Mouse (Mus musculus) ovary, adult 18-20 months (tissue): ENCODE measurements around the gene Tnpo2.
A peak's percentile ranks its signal among the peaks of the same experiment; 100 is the strongest.
"Not testable (repeated sequence)": the region's sequence is repeated elsewhere in the genome, so short reads cannot be mapped to it uniquely, and the experiment has no call there.

Experiments
- DNase-seq: peaks from one replicate; pipeline ENCODE4 v3.0.0; 2022; ENCODE audit warnings: low spot score, mixed read lengths

Tnpo2 gene

GRCm38 (mm10) chr8:85073041-85073612 is 36.4 kb downstream of the Tnpo2 start:
- DNase-seq = no peak

- no peak for DNase-seq
Observed at GRCm38 (mm10) chr8:85074167-85074566, 37.5 kb downstream of the Tnpo2 start.

- DNase-seq = no peak
Observed at GRCm38 (mm10) chr8:85074617-85075016, 37.9 kb downstream of the Tnpo2 start.

- no peak for DNase-seq
Observed at GRCm38 (mm10) chr8:85076001-85076400, 39.3 kb downstream of the Tnpo2 start.

GRCm38 (mm10) chr8:85076993-85077392 is 40.3 kb downstream of the Tnpo2 start:
- DNase-seq = peak; percentile 64

GRCm38 (mm10) chr8:85080214-85080531 is 43.5 kb downstream of the Tnpo2 start:
- DNase-seq = no peak

GRCm38 (mm10) chr8:85080532-85081215 is 44.0 kb downstream of the Tnpo2 start, which contains the start of gene Wdr83os:
Gene Wdr83os (plus strand): TSS chr8:85080740.
- DNase-seq = no peak

- DNase-seq = no peak
Observed at GRCm38 (mm10) chr8:85081216-85081555, 44.5 kb downstream of the Tnpo2 start, which contains the start of gene Wdr83. Gene Wdr83 (minus strand): TSS chr8:85081306.

- DNase-seq = not testable (repeated sequence)
Observed at GRCm38 (mm10) chr8:85082169-85082568, 45.5 kb downstream of the Tnpo2 start.

- peak; percentile 88 for DNase-seq
Observed at GRCm38 (mm10) chr8:85083108-85083813, 46.5 kb downstream of the Tnpo2 start, which contains the start of gene Man2b1. Gene Man2b1 (plus strand): TSS chr8:85083270.

- DNase-seq = no peak
Observed at GRCm38 (mm10) chr8:85084633-85085032, 47.9 kb downstream of the Tnpo2 start.

GRCm38 (mm10) chr8:85086238-85086637 is 49.5 kb downstream of the Tnpo2 start:
- DNase-seq = no peak

GRCm38 (mm10) chr8:85088771-85089170 is 52.1 kb downstream of the Tnpo2 start:
- no peak for DNase-seq

GRCm38 (mm10) chr8:85090856-85091255 is 54.1 kb downstream of the Tnpo2 start:
- DNase-seq = no peak

GRCm38 (mm10) chr8:85091526-85092090 is 54.9 kb downstream of the Tnpo2 start:
- no peak for DNase-seq

GRCm38 (mm10) chr8:85095051-85095450 is 58.3 kb downstream of the Tnpo2 start:
- no peak for DNase-seq

- DNase-seq = no peak
Observed at GRCm38 (mm10) chr8:85095566-85095965, 58.9 kb downstream of the Tnpo2 start.

- no peak for DNase-seq
Observed at GRCm38 (mm10) chr8:85096196-85096595, 59.5 kb downstream of the Tnpo2 start.

GRCm38 (mm10) chr8:85096850-85097249 is 60.1 kb downstream of the Tnpo2 start:
- no peak for DNase-seq

- no peak for DNase-seq
Observed at GRCm38 (mm10) chr8:85100076-85100665, 63.5 kb downstream of the Tnpo2 start.
